Mouse (Mus musculus): ENCODE results near the gene Kcnn1.

- TF ChIP-seq USF1 (IDR thresholded peaks at IDR 0.05; ENCODE audit: low read depth) (no peak), CTCF (IDR thresholded peaks at IDR 0.05; ENCODE audit: control insufficient read depth, insufficient read depth, insufficient read length) (no peak), CEBPB (IDR thresholded peaks at IDR 0.05; ENCODE audit: low read depth) (no peak), MYOD1 (IDR thresholded peaks at IDR 0.05; ENCODE audit: control insufficient read depth, insufficient read length, low read depth) (no peak), MAX (IDR thresholded peaks at IDR 0.05) (no peak), FOSL1 (IDR thresholded peaks at IDR 0.05; ENCODE audit: insufficient read depth, low read length, poor library complexity, severe bottlenecking) (no peak), MYOG (IDR thresholded peaks at IDR 0.05; ENCODE audit: control insufficient read depth, extremely low read depth, insufficient read length) (no peak)
Observed at GRCm38 (mm10) chr8:70900872-70901387, 37.9 kb upstream of the Kcnn1 start.
